Mouse (Mus musculus): ENCODE results near the gene Farp1.

- no peak for TF ChIP-seq POLR2A (IDR thresholded peaks at IDR 0.05; ENCODE audit: low read depth, low read length)
- no peak for TF ChIP-seq CTCF (conservative IDR thresholded peaks at IDR 0.05; ENCODE audit: insufficient read depth, insufficient read length, low read depth, low read length)
These were observed 78.8 kb downstream of the Farp1 start for GRCm38 (mm10) chr14:121113785-121114184.
